Comparison of ENCODE assay signal across 15 mouse cellular contexts in genomic region chr9:84863431-84863830, GRCm38 (mm10).
DNase-seq lines count a peak whose midpoint lies in the region.
"Had no signal": no experiment of that assay in that cellular context is flagged by ENCODE, and none has a peak within 500 bp of the region (broad histone marks: within the 10 kb centered on the region; RNA-seq: fewer than 3 reads in every experiment).

No protein-coding gene starts in this region.

- intact Hi-C loops in gastrocnemius, postnatal 14 days (cut with DNase I; ENCODE audit: low total_unique reads) = no loop called here

- DNase-seq in adrenal gland, adult 2 months = peak; percentile 10
- no peak for DNase-seq in adrenal gland, adult 18-20 months (ENCODE audit: low spot score in 2 of 2)
- DNase-seq in gastrocnemius, postnatal 14 days = peak; percentile 5
- no peak for DNase-seq in gastrocnemius, postnatal 10 days
- peak; percentile 4 to 18 for DNase-seq in adrenal gland, postnatal 36 days
- no peak for DNase-seq in thymus, postnatal 0 days (ENCODE audit: low spot score)
- DNase-seq in cerebellum, postnatal 25 days = no peak
- no peak for DNase-seq in thymus, postnatal 10 days (ENCODE audit: low spot score in 2 of 2)
- DNase-seq: cerebellum, adult 2 months; cerebellum, postnatal 14 days; heart, postnatal 14 days; kidney, adult 18-20 months; kidney, postnatal 36 days; right cerebral cortex, adult 18-20 months; thymus, adult 2 months had no signal

Comparison
In these comparisons a context has a peak if more than half of its experiments do, and no peak if none do; other contexts are left out.
1. DNase-seq: peak in adrenal gland, adult 2 months (single experiment), gastrocnemius, postnatal 14 days (single experiment) and adrenal gland, postnatal 36 days (2 of 2); none in adrenal gland, adult 18-20 months (0 of 2), gastrocnemius, postnatal 10 days (single experiment), thymus, postnatal 0 days (single experiment), cerebellum, postnatal 25 days (0 of 2) and thymus, postnatal 10 days (0 of 2).